Mouse (Mus musculus) spleen, adult 2 months (tissue): ENCODE measurements around the gene Pcif1. TPM values are rescaled to one million over a fixed set of nuclear protein-coding genes. Genes with fewer than 3 reads are reported as not detected.

ENCODE experiments used
- DNase-seq, 2 experiments: peaks; one replicate each; pipeline versions ENCODE4 v3.0.0 to v3.0.0-alpha.2; 2012 to 2021; ENCODE audit warnings: low spot score in 2 of 2, low read depth in 1 of 2
- H3K27ac ChIP-seq: fragments of 200-500 bp; 2 replicates; pipeline ENCODE4 v1.5.1; 2012; ENCODE audit warnings: low read length, inconsistent platforms; ENCODE audit not compliant: insufficient read depth
- H3K27me3 ChIP-seq: fragments of 200-500 bp; 2 replicates; pipeline ENCODE4 v1.6.1; 2012; ENCODE audit warnings: mild to moderate bottlenecking, moderate library complexity, low read length, inconsistent platforms; ENCODE audit not compliant: control insufficient read depth, insufficient read depth
- H3K36me3 ChIP-seq: fragments of 200-500 bp; 2 replicates; pipeline ENCODE4 v1.6.1; 2012; ENCODE audit warnings: mild to moderate bottlenecking, low read length, inconsistent platforms; ENCODE audit not compliant: control insufficient read depth, insufficient read depth
- H3K4me1 ChIP-seq: fragments of 200-500 bp; 2 replicates; pipeline ENCODE4 v1.6.1; 2011; ENCODE audit warnings: inconsistent platforms; ENCODE audit not compliant: control insufficient read depth, insufficient read depth, insufficient read length
- H3K4me3 ChIP-seq: fragments of 200-500 bp; 2 replicates; pipeline ENCODE4 v1.5.1; 2011; ENCODE audit warnings: mild to moderate bottlenecking, inconsistent platforms; ENCODE audit not compliant: insufficient read depth, insufficient read length; ENCODE audit errors: extremely low read depth
- CTCF ChIP-seq: fragments of 200-500 bp; IDR thresholded peaks from 2 replicates; pipeline ENCODE4 v1.5.1; 2011; ENCODE audit warnings: mild to moderate bottlenecking, inconsistent platforms; ENCODE audit not compliant: insufficient read depth, insufficient read length, insufficient replicate concordance; ENCODE audit errors: extremely low read depth
- POLR2A ChIP-seq: fragments of 200-500 bp; IDR thresholded peaks from 2 replicates; pipeline ENCODE4 v1.6.1; 2011; ENCODE audit warnings: low read depth, low read length, inconsistent platforms
- WGBS: fragments of 180-500 bp; shearing (Covaris S2); methylation state at CpG from one replicate; pipeline ENCODE4 v1.1.7; 2018; 5-methylcytosine and 5-hydroxymethylcytosine counted together
- polyA plus RNA-seq: library from polyadenylated mRNA; depleted of rRNA; stranded (reverse); fragments of >200 nt; gene quantifications from 2 replicates; pipeline ENCODE4 v1.2.3, GENCODE M21; 2012

Pcif1 gene
- polyA plus RNA-seq, 1 experiment: 33.2 TPM

DNA sequence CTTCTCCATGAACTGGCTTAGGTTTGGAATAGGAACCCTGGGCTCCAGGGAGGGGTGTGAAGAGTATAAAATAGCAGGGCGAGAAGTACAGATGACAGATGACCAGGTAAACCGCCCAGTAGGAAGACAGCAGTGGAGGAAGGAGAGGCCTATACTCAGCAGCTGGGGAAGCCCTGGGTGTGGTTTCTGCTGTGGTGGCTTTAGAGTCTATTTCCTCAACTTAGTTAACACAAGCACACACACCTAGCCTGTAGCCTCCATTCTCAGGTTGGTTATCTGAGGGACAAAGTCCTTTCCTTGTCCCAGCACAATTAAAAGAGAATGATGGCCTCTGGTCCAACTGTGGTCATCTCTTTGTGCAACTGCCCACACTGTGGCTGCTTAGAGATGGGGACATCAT, 10.9 kb downstream of the Pcif1 start:
- no peak overlapping the region for H3K4me3 ChIP-seq
- no peaks in the 10 kb centered on the region for H3K27me3 ChIP-seq
- peaks cover 91% of the 10 kb centered on the region for H3K36me3 ChIP-seq
- no peak overlapping the region for H3K27ac ChIP-seq
- no peak for DNase-seq
- TF ChIP-seq POLR2A (no peak), CTCF (no peak)
- WGBS: 84% methylated on average over 2 of the region's 2 CpGs
- H3K4me1 ChIP-seq: no peaks in the 10 kb centered on the region

DNA sequence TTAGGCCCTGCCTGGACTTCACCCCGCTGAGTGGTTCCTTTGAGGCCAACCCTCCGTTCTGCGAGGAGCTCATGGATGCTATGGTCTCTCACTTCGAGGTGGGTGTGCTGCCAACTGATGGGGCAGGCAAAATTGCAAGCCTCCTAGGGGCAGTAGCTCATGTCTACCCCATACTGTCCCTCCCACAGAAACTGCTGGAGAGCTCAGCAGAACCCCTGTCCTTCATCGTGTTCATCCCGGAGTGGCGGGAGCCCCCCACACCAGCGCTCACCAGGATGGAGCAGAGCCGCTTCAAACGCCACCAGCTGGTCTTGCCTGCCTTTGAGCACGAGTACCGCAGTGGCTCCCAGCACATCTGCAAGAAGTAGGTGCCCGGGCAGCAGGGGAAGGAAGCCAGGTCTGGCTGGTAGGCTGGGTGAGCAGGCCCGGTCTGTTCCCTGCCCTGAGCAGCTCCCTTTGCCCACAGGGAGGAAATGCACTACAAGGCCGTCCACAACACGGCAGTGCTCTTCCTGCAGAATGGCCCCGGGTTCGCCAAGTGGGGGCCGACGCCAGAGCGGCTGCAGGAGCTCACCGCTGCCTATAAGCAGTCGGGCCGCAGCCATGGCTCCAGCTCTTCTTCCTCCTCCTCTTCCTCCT, 11.4 kb downstream of the Pcif1 start:
- Histone ChIP-seq H3K4me1 (no peaks in the 10 kb centered on the region), H3K36me3 (peaks cover 91% of the 10 kb centered on the region), H3K4me3 (no peak overlapping the region), H3K27me3 (no peaks in the 10 kb centered on the region), H3K27ac (no peak overlapping the region)
- TF ChIP-seq CTCF: no peak
- TF ChIP-seq POLR2A: no peak
- DNase-seq: no peak
- whole genome bisulfite sequencing: 88% methylated on average over 24 of the region's 24 CpGs

GRCm38 (mm10) chr2:164891056-164891834, 12.1 kb downstream of the Pcif1 start:
- Histone ChIP-seq H3K4me1 (no peaks in the 10 kb centered on the region), H3K4me3 (no peak overlapping the region), H3K27ac (no peak overlapping the region), H3K36me3 (peaks cover 88% of the 10 kb centered on the region), H3K27me3 (no peaks in the 10 kb centered on the region)
- no peak for DNase-seq
- WGBS: 85% methylated on average over 13 of the region's 13 CpGs
- TF ChIP-seq CTCF (no peak), POLR2A (no peak)

DNA sequence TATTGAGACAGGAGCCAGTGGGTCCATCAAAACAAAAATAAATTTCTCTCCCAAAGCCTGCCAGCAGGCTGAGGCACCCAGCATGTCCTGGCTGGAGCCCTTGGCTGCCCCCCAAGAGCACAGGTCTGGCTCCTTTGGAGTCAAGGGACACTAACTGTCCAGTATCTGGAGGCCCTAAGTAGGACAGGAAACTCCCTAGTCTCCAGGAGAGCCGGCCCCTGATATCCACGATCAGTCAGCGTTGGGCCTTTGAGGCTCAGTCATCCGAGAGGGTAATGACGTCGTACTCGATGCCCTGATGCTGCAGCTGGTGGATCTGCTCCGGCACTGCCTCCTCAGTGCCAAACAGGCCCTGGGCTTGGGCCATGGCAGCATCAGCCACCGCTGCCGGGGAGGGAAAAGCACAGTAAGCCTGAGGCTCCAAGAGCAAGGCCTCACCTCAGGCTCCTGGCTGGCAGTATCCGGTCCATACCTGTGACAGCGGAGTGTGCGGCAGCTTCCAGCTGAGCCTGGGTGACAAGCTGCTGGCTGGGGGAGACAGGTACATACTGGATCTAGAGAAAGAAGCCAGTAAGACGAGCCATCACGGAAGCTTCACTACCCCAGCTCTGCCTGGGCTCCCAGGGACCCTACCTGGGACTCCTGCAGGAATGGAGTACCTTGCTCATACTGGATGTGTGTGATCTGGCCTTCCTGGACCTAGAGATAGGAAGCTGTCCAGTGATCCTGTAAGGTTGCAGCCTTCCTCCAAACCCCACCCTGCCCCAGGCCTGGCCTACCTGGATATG, 13.0 kb downstream of the Pcif1 start:
- no peaks in the 10 kb centered on the region for H3K27me3 ChIP-seq
- WGBS: 91% methylated on average over 15 of the region's 15 CpGs
- no peak overlapping the region for H3K27ac ChIP-seq
- TF ChIP-seq POLR2A: no peak
- no peak for TF ChIP-seq CTCF
- DNase-seq: no peak
- peaks cover 81% of the 10 kb centered on the region for H3K36me3 ChIP-seq
- H3K4me3 ChIP-seq: no peak overlapping the region
- no peaks in the 10 kb centered on the region for H3K4me1 ChIP-seq

DNA sequence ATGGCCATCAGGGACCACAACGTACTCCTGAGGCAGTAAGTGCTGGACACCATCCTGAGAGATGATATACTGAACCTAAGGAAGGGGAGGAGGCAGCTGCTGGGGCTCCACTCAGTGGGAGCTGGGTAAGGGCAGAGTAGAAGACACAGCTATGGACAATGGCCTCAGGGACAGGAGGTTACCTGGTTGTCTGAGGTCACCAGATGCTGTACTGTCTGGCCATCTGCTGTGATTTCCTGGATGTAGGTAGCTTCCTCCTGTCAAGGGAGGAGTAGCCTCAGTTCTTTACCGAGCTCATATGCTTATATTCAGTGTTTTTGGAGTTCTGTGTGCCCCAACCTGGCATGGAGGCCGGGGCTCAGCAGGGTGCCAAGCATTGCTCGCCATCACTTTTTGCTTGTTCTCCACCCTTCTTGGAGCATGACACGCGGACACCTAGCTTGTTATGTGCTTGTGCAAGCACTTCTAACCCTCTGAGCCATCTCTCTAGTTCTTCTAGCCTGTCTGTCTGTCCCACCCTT, 13.7 kb downstream of the Pcif1 start:
- H3K4me1 ChIP-seq: no peaks in the 10 kb centered on the region
- 90% methylated on average over 6 of the region's 6 CpGs for WGBS
- H3K36me3 ChIP-seq: peaks cover 82% of the 10 kb centered on the region
- H3K27ac ChIP-seq: no peak overlapping the region
- H3K4me3 ChIP-seq: no peak overlapping the region
- no peak for DNase-seq
- TF ChIP-seq CTCF (no peak), POLR2A (no peak)
- H3K27me3 ChIP-seq: no peaks in the 10 kb centered on the region

DNA sequence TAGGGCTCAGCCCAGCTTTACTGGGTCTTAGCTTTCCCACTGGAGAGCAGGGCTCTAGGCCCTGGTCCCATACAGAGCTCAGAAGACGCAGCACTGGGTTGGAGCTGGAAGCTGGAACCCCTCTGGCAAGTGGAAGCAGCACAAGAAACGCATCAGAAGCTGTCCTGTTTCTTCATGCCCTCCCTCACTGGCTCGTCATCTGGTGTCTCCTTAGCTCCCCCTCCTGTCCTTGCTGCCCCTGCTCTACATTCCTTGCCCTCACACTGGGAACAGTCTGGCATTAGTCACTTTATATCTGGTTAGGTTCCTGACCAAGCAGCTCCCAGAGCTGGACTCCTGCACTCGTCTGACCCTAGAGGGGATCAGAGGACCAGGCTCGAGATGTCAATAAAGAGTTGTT, 14.9 kb downstream of the Pcif1 start:
- Histone ChIP-seq H3K4me1 (no peaks in the 10 kb centered on the region), H3K27me3 (no peaks in the 10 kb centered on the region), H3K27ac (no peak overlapping the region), H3K4me3 (no peak overlapping the region), H3K36me3 (peaks cover 81% of the 10 kb centered on the region)
- 83% methylated on average over 5 of the region's 5 CpGs for WGBS
- no peak for TF ChIP-seq CTCF
- TF ChIP-seq POLR2A: no peak
- no peak for DNase-seq
